Mouse (Mus musculus) C2C12 (cell line): Measurements from ENCODE around the gene Jak1.

ENCODE experiments used
- CEBPB ChIP-seq: IDR thresholded peaks from one replicate; pipeline ENCODE4 v1.6.1; 2011; ENCODE audit warnings: low read depth, mild to moderate bottlenecking, control low read depth, moderate library complexity
- CTCF ChIP-seq: IDR thresholded peaks from one replicate; pipeline ENCODE4 v1.5.1; 2011; ENCODE audit not compliant: control insufficient read depth, insufficient read depth, insufficient read length
- FOSL1 ChIP-seq: IDR thresholded peaks from one replicate; pipeline ENCODE4 v1.8.0; 2011; ENCODE audit warnings: mild to moderate bottlenecking, low read length; ENCODE audit not compliant: poor library complexity, insufficient read depth, severe bottlenecking
- USF1 ChIP-seq: IDR thresholded peaks from one replicate; pipeline ENCODE4 v1.6.1; 2011; ENCODE audit warnings: low read depth, mild to moderate bottlenecking, control low read depth, moderate library complexity

DNA sequence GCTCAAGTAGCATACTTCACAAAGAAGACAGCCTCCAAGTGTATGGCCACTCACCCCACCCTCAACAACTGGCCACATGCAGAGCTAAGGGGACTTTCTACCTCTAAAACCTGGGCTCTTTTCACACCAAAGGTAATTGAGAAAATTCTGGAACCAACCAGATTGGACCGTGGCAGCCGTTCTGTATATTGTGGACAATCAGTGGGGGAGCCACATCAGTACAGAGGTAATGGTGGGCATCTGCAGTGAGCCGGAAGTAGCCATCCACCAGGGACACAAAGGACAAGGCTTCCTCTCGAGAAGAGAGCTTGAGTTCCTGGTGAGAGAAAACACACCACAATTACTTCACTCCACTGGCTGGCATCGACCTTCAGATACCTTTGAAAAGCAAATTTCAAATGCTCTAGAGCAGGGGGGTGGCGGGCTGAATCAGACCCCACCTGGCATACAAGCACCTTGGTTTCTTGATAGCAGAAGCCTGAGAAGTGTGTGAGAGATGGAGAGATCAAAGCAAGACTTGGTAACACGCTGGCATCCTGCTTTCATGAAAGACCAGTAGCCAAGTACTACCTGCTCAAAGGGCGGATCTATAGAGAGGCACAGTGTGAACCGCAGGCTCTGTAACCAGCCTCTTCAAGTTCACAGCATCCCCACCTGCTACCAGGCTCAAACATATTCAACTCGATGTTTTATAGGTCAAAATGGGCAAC is 90.0 kb downstream of the Jak1 start:
- TF ChIP-seq CTCF (no peak), USF1 (no peak), CEBPB (no peak), FOSL1 (no peak)
